Mouse (Mus musculus) ovary, postnatal 10 days (tissue): ENCODE measurements at regions not wholly inside any gene's neighbourhood (a gene's known extent, or its start where the extent isn't known, plus 50 kb on each side); places are given as distances from the start of the nearest gene placed in this dataset.

Experiments
- DNase-seq: peaks from one replicate; pipeline ENCODE4 v3.0.0; 2022; ENCODE audit warnings: low spot score

DNA sequence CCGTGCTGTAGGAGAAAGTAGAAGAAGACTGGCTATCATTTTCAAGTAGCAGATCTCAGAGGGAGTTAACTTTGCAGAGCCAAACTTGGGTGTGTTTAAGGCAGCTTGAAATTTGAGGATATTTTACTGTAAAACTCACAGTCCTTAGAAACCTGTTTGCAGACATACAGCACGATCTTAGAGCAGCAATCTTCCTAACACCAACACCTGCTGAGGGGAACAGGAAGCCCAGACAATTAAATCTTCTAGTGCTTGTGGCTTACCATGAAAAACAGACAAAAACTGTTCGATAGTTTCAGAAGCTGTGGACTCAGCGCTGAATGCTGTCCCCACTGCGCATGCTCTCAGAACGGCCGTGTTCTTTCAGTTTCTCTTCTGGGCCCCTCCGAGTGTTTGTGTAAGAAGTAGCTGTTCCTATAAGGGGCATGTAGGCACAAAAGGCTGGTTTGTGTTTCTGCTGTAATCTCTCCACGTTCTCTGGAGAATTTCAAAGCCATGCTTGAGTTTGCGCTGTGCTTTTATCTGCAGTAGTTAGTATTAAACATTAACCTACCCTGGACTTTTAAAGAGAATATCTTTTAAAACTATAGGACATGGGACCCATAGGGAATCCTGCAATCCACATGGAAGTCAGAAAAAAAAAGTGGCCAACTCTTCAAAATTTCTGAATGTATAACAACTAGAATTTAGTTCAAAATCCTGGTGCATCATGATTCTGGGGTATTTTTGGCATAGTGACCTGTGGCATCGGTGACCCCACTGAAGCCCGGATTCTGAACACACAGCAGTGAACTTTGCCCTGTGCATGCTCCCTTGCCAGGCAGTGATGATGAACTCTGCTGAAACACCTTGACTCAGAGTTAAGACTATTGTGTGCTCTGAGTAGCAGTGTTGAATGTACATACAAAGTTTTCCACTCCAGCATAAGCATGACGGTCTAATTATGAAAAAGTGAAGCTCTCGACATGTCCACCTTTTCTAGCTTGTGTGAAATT lies 584.4 kb downstream of the Etnk1 start:
- no peak for DNase-seq

DNA sequence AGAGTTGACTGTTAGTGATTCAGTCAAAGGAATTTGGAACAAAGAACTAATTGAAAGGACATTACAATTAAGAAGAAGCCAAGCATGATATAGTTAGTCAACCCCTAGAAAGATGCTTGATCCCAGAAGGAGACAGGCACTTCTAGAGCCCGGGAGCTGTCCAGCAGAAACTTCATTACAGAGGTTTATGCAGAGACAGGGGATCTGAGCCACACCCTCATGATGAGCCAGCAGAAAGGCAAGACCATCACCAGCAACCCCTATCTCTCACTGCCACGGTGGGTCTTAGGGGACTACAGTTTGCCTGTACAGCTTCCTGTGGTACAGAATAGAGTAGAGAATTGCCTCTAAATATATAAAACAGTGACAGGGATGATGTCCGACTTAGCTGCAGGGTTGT lies 590.4 kb downstream of the Etnk1 start:
- DNase-seq: no peak

GRCm38 (mm10) chr6:143768115-143768514 lies 601.1 kb downstream of the Etnk1 start:
- DNase-seq: no peak
